Mouse (Mus musculus): ENCODE measurements around the gene Pafah1b2. TPM values are rescaled to one million over a fixed set of nuclear protein-coding genes. Genes with fewer than 3 reads are reported as not detected.

Pafah1b2 gene
- polyA plus RNA-seq, 1 experiment from 2014 or later, result 82.8 TPM

- Histone ChIP-seq H3K9ac (replicated peaks; ENCODE audit: low read depth) (no peak overlapping the region), H3K27ac (ENCODE audit: low read length) (no peak overlapping the region), H3K36me3 (ENCODE audit: insufficient read depth, low read length) (peaks cover 2% of the 10 kb centered on the region; the same call in 1 of the 2 replicates), H3K4me2 (replicated peaks; ENCODE audit: low read depth, low read length) (no peak overlapping the region), H3K4me3 (ENCODE audit: low read depth, low read length) (no peak overlapping the region), H3K27me3 (replicated peaks; ENCODE audit: insufficient read depth, low read length) (no peaks in the 10 kb centered on the region), H3K9me3 (ENCODE audit: low read length) (no peaks in the 10 kb centered on the region), H3K4me1 (ENCODE audit: insufficient read depth, low read depth, low read length) (peaks cover 5% of the 10 kb centered on the region; the same call in 1 of the 2 replicates)
- DNase-seq (ENCODE audit: low spot score) (peak; percentile 72), ATAC-seq (no peak)
- 76% methylated on average over 7 of the region's 7 CpGs for WGBS
- TF ChIP-seq CTCF (IDR thresholded peaks at IDR 0.05), result no peak
- no peak for TF ChIP-seq EP300 (IDR thresholded peaks at IDR 0.05)
These were observed 52.8 kb downstream of the Pafah1b2 start for GRCm38 (mm10) chr9:45959661-45960060.

- no peak for TF ChIP-seq EP300 (IDR thresholded peaks at IDR 0.05)
- no peak for TF ChIP-seq CTCF (IDR thresholded peaks at IDR 0.05)
- no peak for DNase-seq (ENCODE audit: low spot score)
These were observed 53.6 kb downstream of the Pafah1b2 start for GRCm38 (mm10) chr9:45958851-45959250.

GRCm38 (mm10) chr9:45958023-45958670 lies 54.3 kb downstream of the Pafah1b2 start:
- no peaks in the 10 kb centered on the region for H3K27me3 ChIP-seq (replicated peaks; ENCODE audit: insufficient read depth, low read length)
- H3K4me2 ChIP-seq (replicated peaks; ENCODE audit: low read depth, low read length), result no peak overlapping the region
- no peaks in the 10 kb centered on the region for H3K9me3 ChIP-seq (ENCODE audit: low read length)
- TF ChIP-seq EP300 (IDR thresholded peaks at IDR 0.05) (no peak), CTCF (IDR thresholded peaks at IDR 0.05) (no peak)
- no peak for ATAC-seq
- no peak overlapping the region for H3K27ac ChIP-seq (ENCODE audit: low read length)
- 56% methylated on average over 7 of the region's 7 CpGs for WGBS
- DNase-seq (ENCODE audit: low spot score), result no peak
- peaks cover 12% of the 10 kb centered on the region; the same call in 1 of the 2 replicates for H3K4me1 ChIP-seq (ENCODE audit: insufficient read depth, low read depth, low read length)
- H3K36me3 ChIP-seq (ENCODE audit: insufficient read depth, low read length), result no peaks in the 10 kb centered on the region
- no peak overlapping the region for H3K4me3 ChIP-seq (ENCODE audit: low read depth, low read length)
- H3K9ac ChIP-seq (replicated peaks; ENCODE audit: low read depth), result no peak overlapping the region

More at GRCm38 (mm10) chr9:45958851-45959250, 53.6 kb downstream of the Pafah1b2 start:
- no peak overlapping the region for H3K9ac ChIP-seq (replicated peaks; ENCODE audit: low read depth)
- no peaks in the 10 kb centered on the region for H3K9me3 ChIP-seq (ENCODE audit: low read length)
- 54% methylated on average over 4 of the region's 4 CpGs for WGBS
- H3K27me3 ChIP-seq (replicated peaks; ENCODE audit: insufficient read depth, low read length), result no peaks in the 10 kb centered on the region
- no peaks in the 10 kb centered on the region for H3K36me3 ChIP-seq (ENCODE audit: insufficient read depth, low read length)
- ATAC-seq, result no peak
- no peak overlapping the region for H3K27ac ChIP-seq (ENCODE audit: low read length)
- H3K4me1 ChIP-seq (ENCODE audit: insufficient read depth, low read depth, low read length), result peaks cover 5% of the 10 kb centered on the region; the same call in 1 of the 2 replicates
- H3K4me2 ChIP-seq (replicated peaks; ENCODE audit: low read depth, low read length), result no peak overlapping the region
- no peak overlapping the region for H3K4me3 ChIP-seq (ENCODE audit: low read depth, low read length)

- Histone ChIP-seq H3K27me3 (replicated peaks; ENCODE audit: insufficient read depth, low read length) (no peaks in the 10 kb centered on the region), H3K4me3 (ENCODE audit: low read depth, low read length) (peak within 1 kb of the TSS; percentile 93), H3K9ac (replicated peaks; ENCODE audit: low read depth) (peak within 1 kb of the TSS; percentile 98), H3K36me3 (ENCODE audit: insufficient read depth, low read length) (peaks cover 14% of the 10 kb centered on the region), H3K4me2 (replicated peaks; ENCODE audit: low read depth, low read length) (peak within 1 kb of the TSS; percentile 81), H3K9me3 (ENCODE audit: low read length) (no peaks in the 10 kb centered on the region), H3K4me1 (ENCODE audit: insufficient read depth, low read depth, low read length) (peaks cover 16% of the 10 kb centered on the region; the same call in 1 of the 2 replicates), H3K27ac (ENCODE audit: low read length) (peak within 1 kb of the TSS; percentile 98)
- DNase-seq (ENCODE audit: low spot score), result peak; percentile 96
- ATAC-seq, result peak; percentile 95
- 1% methylated on average over 46 of the region's 48 CpGs for WGBS
- TF ChIP-seq CTCF (IDR thresholded peaks at IDR 0.05) (peak; percentile 25; the same call in 1 of the 2 replicates), EP300 (IDR thresholded peaks at IDR 0.05) (no peak)
These were observed 57.2 kb downstream of the Pafah1b2 start, which contains the start of gene Sidt2 for GRCm38 (mm10) chr9:45955107-45955963. Gene Sidt2, minus strand, starts transcription at chr9:45955258.

- peak overlapping the region; percentile 81 for H3K4me2 ChIP-seq (replicated peaks; ENCODE audit: low read depth, low read length)
- H3K27ac ChIP-seq (ENCODE audit: low read length), result peak overlapping the region; percentile 98
- DNase-seq (ENCODE audit: low spot score), result peak; percentile 70
- peak overlapping the region; percentile 93 for H3K4me3 ChIP-seq (ENCODE audit: low read depth, low read length)
- H3K36me3 ChIP-seq (ENCODE audit: insufficient read depth, low read length), result peaks cover 23% of the 10 kb centered on the region
- H3K9ac ChIP-seq (replicated peaks; ENCODE audit: low read depth), result peak overlapping the region; percentile 98
- TF ChIP-seq EP300 (IDR thresholded peaks at IDR 0.05), result no peak
- no peak for TF ChIP-seq CTCF (IDR thresholded peaks at IDR 0.05)
- peaks cover 16% of the 10 kb centered on the region; the same call in 1 of the 2 replicates for H3K4me1 ChIP-seq (ENCODE audit: insufficient read depth, low read depth, low read length)
- under 1% methylated on average over 54 of the region's 63 CpGs for WGBS
- H3K27me3 ChIP-seq (replicated peaks; ENCODE audit: insufficient read depth, low read length), result no peaks in the 10 kb centered on the region
- no peaks in the 10 kb centered on the region for H3K9me3 ChIP-seq (ENCODE audit: low read length)
- peak; percentile 62 for ATAC-seq
These were observed 58.0 kb downstream of the Pafah1b2 start for GRCm38 (mm10) chr9:45954294-45955106.

Data from lung, postnatal 0 days (tissue).